Mouse (Mus musculus): ENCODE data around the gene Slc16a9. TPM values are rescaled to one million over a fixed set of nuclear protein-coding genes. Genes with fewer than 3 reads are reported as not detected.
A peak's percentile ranks its signal among the peaks of the same experiment; 100 is the strongest.

Gene Slc16a9
- polyA plus RNA-seq, 1 experiment from 2014 or later = 1.1 TPM

DNA sequence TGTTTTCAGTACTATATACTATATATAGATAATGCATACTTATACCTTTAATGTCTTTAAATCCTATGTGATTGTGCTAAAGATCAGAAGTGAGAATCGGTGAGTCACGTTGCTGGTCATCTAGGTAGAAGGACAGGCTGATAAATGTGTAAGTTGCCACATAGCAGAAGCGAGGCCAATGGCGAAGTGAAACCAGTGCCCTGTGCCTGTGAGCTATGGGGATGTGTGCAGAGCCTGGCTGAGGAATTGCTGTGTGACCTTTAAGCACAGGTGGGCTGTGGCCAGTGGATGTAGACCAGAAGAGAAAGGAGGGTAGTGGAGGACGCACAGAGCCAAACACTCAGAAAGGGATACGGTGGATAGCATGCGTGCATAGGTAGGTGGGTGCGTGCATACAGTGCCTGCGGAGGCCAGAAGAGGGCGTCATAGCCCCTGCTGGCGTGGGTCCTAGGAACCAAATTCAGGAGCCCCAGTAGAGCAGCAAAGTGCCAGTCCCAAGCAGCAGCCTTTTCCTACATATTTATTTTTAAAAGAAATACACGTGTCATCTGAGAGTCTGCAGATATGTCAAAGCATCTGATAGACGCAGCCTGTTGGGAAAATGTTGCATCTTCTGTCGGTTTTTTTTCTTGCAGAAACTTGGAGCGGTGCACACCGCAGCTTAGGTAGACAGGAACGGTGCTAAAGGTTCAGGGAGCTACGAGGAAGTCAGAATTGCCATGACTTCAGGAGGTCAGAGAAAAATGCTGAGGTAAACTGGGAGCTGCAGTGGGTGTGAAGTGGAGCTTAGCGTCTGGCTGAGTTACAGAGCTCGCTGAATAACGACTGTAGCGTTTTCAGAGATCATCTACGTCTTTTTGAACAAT is 23.9 kb downstream of the Slc16a9 start:
- H3K27ac ChIP-seq (ENCODE audit: low read depth) = no peak overlapping the region
- WGBS (ENCODE audit: insufficient replicate concordance) = 77% methylated on average over 23 of the region's 23 CpGs
- no peaks in the 10 kb centered on the region for H3K27me3 ChIP-seq (ENCODE audit: insufficient read depth, low read length)
- no peaks in the 10 kb centered on the region for H3K4me1 ChIP-seq (ENCODE audit: insufficient read depth)
- ATAC-seq = no peak
- no peak for DNase-seq
- H3K4me3 ChIP-seq (ENCODE audit: low read depth, low read length) = no peak overlapping the region
- no peak overlapping the region for H3K9ac ChIP-seq (replicated peaks)
- no peaks in the 10 kb centered on the region for H3K9me3 ChIP-seq (ENCODE audit: low read length)
- TF ChIP-seq CTCF (IDR thresholded peaks at IDR 0.05; ENCODE audit: low read depth) (no peak), EP300 (IDR thresholded peaks at IDR 0.05; ENCODE audit: low read depth) (no peak)
- no peak overlapping the region for H3K4me2 ChIP-seq (ENCODE audit: low read depth, low read length)
- H3K36me3 ChIP-seq (replicated peaks; ENCODE audit: insufficient read depth, low read length) = no peaks in the 10 kb centered on the region

GRCm38 (mm10) chr10:70269447-70269787 is 24.5 kb downstream of the Slc16a9 start:
- Histone ChIP-seq H3K9ac (replicated peaks) (no peak overlapping the region), H3K27ac (ENCODE audit: low read depth) (no peak overlapping the region), H3K4me2 (ENCODE audit: low read depth, low read length) (no peak overlapping the region), H3K36me3 (replicated peaks; ENCODE audit: insufficient read depth, low read length) (no peaks in the 10 kb centered on the region), H3K27me3 (ENCODE audit: insufficient read depth, low read length) (no peaks in the 10 kb centered on the region), H3K9me3 (ENCODE audit: low read length) (no peaks in the 10 kb centered on the region), H3K4me1 (ENCODE audit: insufficient read depth) (no peaks in the 10 kb centered on the region), H3K4me3 (ENCODE audit: low read depth, low read length) (no peak overlapping the region)
- TF ChIP-seq CTCF (IDR thresholded peaks at IDR 0.05; ENCODE audit: low read depth) (no peak), EP300 (IDR thresholded peaks at IDR 0.05; ENCODE audit: low read depth) (no peak)
- WGBS (ENCODE audit: insufficient replicate concordance) = 78% methylated on average over 2 of the region's 2 CpGs
- ATAC-seq (no peak), DNase-seq (no peak)

- no peak overlapping the region for H3K9ac ChIP-seq (replicated peaks)
- DNase-seq (no peak), ATAC-seq (no peak)
- no peak overlapping the region for H3K27ac ChIP-seq (ENCODE audit: low read depth)
- no peak overlapping the region for H3K4me3 ChIP-seq (ENCODE audit: low read depth, low read length)
- no peaks in the 10 kb centered on the region for H3K36me3 ChIP-seq (replicated peaks; ENCODE audit: insufficient read depth, low read length)
- 62% methylated on average over 1 of the region's 1 CpGs for WGBS (ENCODE audit: insufficient replicate concordance)
- no peaks in the 10 kb centered on the region for H3K4me1 ChIP-seq (ENCODE audit: insufficient read depth)
- no peak overlapping the region for H3K4me2 ChIP-seq (ENCODE audit: low read depth, low read length)
- H3K27me3 ChIP-seq (ENCODE audit: insufficient read depth, low read length) = no peaks in the 10 kb centered on the region
- no peaks in the 10 kb centered on the region for H3K9me3 ChIP-seq (ENCODE audit: low read length)
- 0 out of 2 replicates have a peak, but pooled peaks have one; percentile 4 for TF ChIP-seq CTCF (IDR thresholded peaks at IDR 0.05; ENCODE audit: low read depth)
- TF ChIP-seq EP300 (IDR thresholded peaks at IDR 0.05; ENCODE audit: low read depth) = no peak
Observed at GRCm38 (mm10) chr10:70276678-70277077, 31.8 kb downstream of the Slc16a9 start.

GRCm38 (mm10) chr10:70279349-70279748 is 34.4 kb downstream of the Slc16a9 start:
- Histone ChIP-seq H3K36me3 (replicated peaks; ENCODE audit: insufficient read depth, low read length) (no peaks in the 10 kb centered on the region), H3K9me3 (ENCODE audit: low read length) (no peaks in the 10 kb centered on the region), H3K9ac (replicated peaks) (no peak overlapping the region), H3K4me3 (ENCODE audit: low read depth, low read length) (no peak overlapping the region), H3K4me2 (ENCODE audit: low read depth, low read length) (no peak overlapping the region), H3K27me3 (ENCODE audit: insufficient read depth, low read length) (no peaks in the 10 kb centered on the region), H3K27ac (ENCODE audit: low read depth) (no peak overlapping the region), H3K4me1 (ENCODE audit: insufficient read depth) (no peaks in the 10 kb centered on the region)
- no peak for TF ChIP-seq EP300 (IDR thresholded peaks at IDR 0.05; ENCODE audit: low read depth)
- TF ChIP-seq CTCF (IDR thresholded peaks at IDR 0.05; ENCODE audit: low read depth) = peak; percentile 58
- ATAC-seq (no peak), DNase-seq (no peak)
- 76% methylated on average over 8 of the region's 8 CpGs for WGBS (ENCODE audit: insufficient replicate concordance)

DNA sequence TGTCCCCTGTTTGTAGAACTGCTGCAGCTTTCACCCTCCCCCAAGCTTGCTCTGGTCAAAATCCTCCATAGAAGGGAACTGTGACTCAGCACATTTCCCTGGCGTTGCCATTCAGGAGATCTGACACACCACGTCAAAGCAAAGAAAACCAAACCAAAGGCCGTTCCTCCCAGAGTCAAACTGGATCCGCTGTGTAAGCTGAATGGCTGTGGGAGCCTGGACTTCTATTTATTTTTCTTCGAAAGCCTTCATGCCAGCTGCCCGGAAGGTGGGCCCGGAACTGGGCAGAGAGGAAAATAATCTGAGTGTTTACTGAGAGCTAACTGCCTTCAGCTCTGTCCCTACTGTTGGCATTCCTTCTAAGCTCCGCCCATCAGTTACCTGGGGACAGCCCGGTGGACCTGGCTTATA is 42.9 kb downstream of the Slc16a9 start:
- no peak for TF ChIP-seq EP300 (IDR thresholded peaks at IDR 0.05; ENCODE audit: low read depth)
- no peak for TF ChIP-seq CTCF (IDR thresholded peaks at IDR 0.05; ENCODE audit: low read depth)
- Histone ChIP-seq H3K9ac (replicated peaks) (no peak overlapping the region), H3K27ac (ENCODE audit: low read depth) (peak overlapping the region; percentile 20; the same call in 1 of the 2 replicates), H3K4me1 (ENCODE audit: insufficient read depth) (peaks cover 5% of the 10 kb centered on the region; the same call in 1 of the 2 replicates), H3K27me3 (ENCODE audit: insufficient read depth, low read length) (no peaks in the 10 kb centered on the region), H3K9me3 (ENCODE audit: low read length) (no peaks in the 10 kb centered on the region), H3K4me3 (ENCODE audit: low read depth, low read length) (peak overlapping the region; percentile 15; the same call in 1 of the 2 replicates), H3K36me3 (replicated peaks; ENCODE audit: insufficient read depth, low read length) (no peaks in the 10 kb centered on the region), H3K4me2 (ENCODE audit: low read depth, low read length) (peak overlapping the region; percentile 47)
- WGBS (ENCODE audit: insufficient replicate concordance) = 16% methylated on average over 9 of the region's 9 CpGs
- DNase-seq = peak; percentile 33
- peak; percentile 86 for ATAC-seq

- peak overlapping the region; percentile 47; the same call in 1 of the 2 replicates for H3K4me2 ChIP-seq (ENCODE audit: low read depth, low read length)
- H3K27ac ChIP-seq (ENCODE audit: low read depth) = no peak overlapping the region
- TF ChIP-seq EP300 (IDR thresholded peaks at IDR 0.05; ENCODE audit: low read depth) (no peak), CTCF (IDR thresholded peaks at IDR 0.05; ENCODE audit: low read depth) (no peak)
- H3K36me3 ChIP-seq (replicated peaks; ENCODE audit: insufficient read depth, low read length) = no peaks in the 10 kb centered on the region
- no peaks in the 10 kb centered on the region for H3K27me3 ChIP-seq (ENCODE audit: insufficient read depth, low read length)
- no peak overlapping the region for H3K4me3 ChIP-seq (ENCODE audit: low read depth, low read length)
- WGBS (ENCODE audit: insufficient replicate concordance) = 43% methylated on average over 14 of the region's 14 CpGs
- H3K9me3 ChIP-seq (ENCODE audit: low read length) = no peaks in the 10 kb centered on the region
- peaks cover 5% of the 10 kb centered on the region; the same call in 1 of the 2 replicates for H3K4me1 ChIP-seq (ENCODE audit: insufficient read depth)
- ATAC-seq = no peak
- no peak overlapping the region for H3K9ac ChIP-seq (replicated peaks)
- no peak for DNase-seq
Observed at GRCm38 (mm10) chr10:70288406-70289327, 43.8 kb downstream of the Slc16a9 start.

Measured in liver, postnatal 0 days (tissue).